Mouse (Mus musculus) G1E-ER4 (cell line): Measurements from ENCODE around the gene Zbtb2. TPM values are rescaled to one million over a fixed set of nuclear protein-coding genes. Genes with fewer than 3 reads are reported as not detected.

Source experiments
- GATA1 ChIP-seq: IDR thresholded peaks from one replicate; pipeline ENCODE4 v1.8.0; 2012; ENCODE audit warnings: low read length, inconsistent platforms
- polyA plus RNA-seq: library from polyadenylated mRNA; stranded (reverse); fragments of >175 nt; gene quantifications from 2 replicates; pipeline ENCODE4 v1.2.3, GENCODE M21; 2012

Gene Zbtb2
- 6.9 and 8.6 TPM in 2 replicates for polyA plus RNA-seq

GRCm38 (mm10) chr10:4387701-4388383 is at the start of gene Zbtb2:
Gene Zbtb2, minus strand, starts transcription at chr10:4388108.
- TF ChIP-seq GATA1 = no peak

GRCm38 (mm10) chr10:4435416-4435815 is 47.5 kb upstream of the Zbtb2 start:
- no peak for TF ChIP-seq GATA1

- no peak for TF ChIP-seq GATA1
Observed at GRCm38 (mm10) chr10:4432996-4433755, 45.3 kb upstream of the Zbtb2 start.

GRCm38 (mm10) chr10:4432123-4432931 is 44.4 kb upstream of the Zbtb2 start, which contains the start of the genes Rmnd1 and Armt1:
Gene Rmnd1, minus strand, starts transcription at chr10:4432388.
Gene Armt1, plus strand, starts transcription at chr10:4432467.
- no peak for TF ChIP-seq GATA1

GRCm38 (mm10) chr10:4431746-4432122 is 43.8 kb upstream of the Zbtb2 start:
- no peak for TF ChIP-seq GATA1

- no peak for TF ChIP-seq GATA1
Observed at GRCm38 (mm10) chr10:4430826-4431225, 42.9 kb upstream of the Zbtb2 start.

- no peak for TF ChIP-seq GATA1
Observed at GRCm38 (mm10) chr10:4430399-4430798, 42.5 kb upstream of the Zbtb2 start.

- TF ChIP-seq GATA1 = no peak
Observed at GRCm38 (mm10) chr10:4425245-4425644, 37.3 kb upstream of the Zbtb2 start.

GRCm38 (mm10) chr10:4407191-4407590 is 19.3 kb upstream of the Zbtb2 start:
- no peak for TF ChIP-seq GATA1

GRCm38 (mm10) chr10:4405511-4405910 is 17.6 kb upstream of the Zbtb2 start:
- TF ChIP-seq GATA1 = no peak

- no peak for TF ChIP-seq GATA1
Observed at GRCm38 (mm10) chr10:4404895-4405491, 17.1 kb upstream of the Zbtb2 start.

GRCm38 (mm10) chr10:4398058-4398457 is 10.2 kb upstream of the Zbtb2 start:
- no peak for TF ChIP-seq GATA1

GRCm38 (mm10) chr10:4395321-4395720 is 7.4 kb upstream of the Zbtb2 start:
- TF ChIP-seq GATA1 = no peak

- no peak for TF ChIP-seq GATA1
Observed at GRCm38 (mm10) chr10:4391851-4392250, 3.9 kb upstream of the Zbtb2 start.

GRCm38 (mm10) chr10:4391076-4391475 is 3.2 kb upstream of the Zbtb2 start:
- no peak for TF ChIP-seq GATA1

GRCm38 (mm10) chr10:4390550-4390949 is 2.6 kb upstream of the Zbtb2 start:
- TF ChIP-seq GATA1 = no peak
